Mouse (Mus musculus): ENCODE results near the gene Ttc39b. TPM values are rescaled to one million over a fixed set of nuclear protein-coding genes. Genes with fewer than 3 reads are reported as not detected.

The Ttc39b gene
- polyA plus RNA-seq (2015; fragmentation: Nextera tagmentation; extraction: Ambion mirVana): 14.0 and 15.7 TPM in 2 replicates

- peak; percentile 99 for DNase-seq (ENCODE audit: low spot score)
- Histone ChIP-seq H3K9me3 (ENCODE audit: control insufficient read depth, low read length) (no peaks in the 10 kb centered on the region), H3K27me3 (ENCODE audit: control insufficient read depth, insufficient read depth, low read length) (no peaks in the 10 kb centered on the region), H3K36me3 (ENCODE audit: control insufficient read depth, insufficient read depth, low read length) (no peaks in the 10 kb centered on the region), H3K4me2 (replicated peaks; ENCODE audit: low read depth) (peak within 1 kb of the TSS; percentile 80), H3K4me1 (replicated peaks; ENCODE audit: control insufficient read depth, insufficient read depth) (0 out of 2 replicates have a peak, but pooled peaks cover 4% of the 10 kb centered on the region), H3K27ac (replicated peaks) (peak within 1 kb of the TSS; percentile 96), H3K4me3 (ENCODE audit: low read depth, low read length) (peak within 1 kb of the TSS; percentile 83), H3K9ac (ENCODE audit: low read length) (peak within 1 kb of the TSS; percentile 90)
- under 1% methylated on average over 51 of the region's 59 CpGs for WGBS
- TF ChIP-seq CTCF (IDR thresholded peaks at IDR 0.05; ENCODE audit: low read depth) (no peak), EP300 (optimal IDR thresholded peaks at IDR 0.05) (no peak)
- ATAC-seq (ENCODE audit: low FRiP score, low TSS enrichment): peak; percentile 99
Measured at GRCm38 (mm10) chr4:83323910-83324684, at the start of gene Ttc39b. Ttc39b (minus strand) TSS chr4:83324255.

GRCm38 (mm10) chr4:83373381-83373780, 49.3 kb upstream of the Ttc39b start:
- H3K27me3 ChIP-seq (ENCODE audit: control insufficient read depth, insufficient read depth, low read length): no peaks in the 10 kb centered on the region
- H3K9me3 ChIP-seq (ENCODE audit: control insufficient read depth, low read length): no peaks in the 10 kb centered on the region
- WGBS: 63% methylated on average over 4 of the region's 4 CpGs
- no peak for ATAC-seq (ENCODE audit: low FRiP score, low TSS enrichment)
- no peak for TF ChIP-seq EP300 (optimal IDR thresholded peaks at IDR 0.05)
- no peak for TF ChIP-seq CTCF (IDR thresholded peaks at IDR 0.05; ENCODE audit: low read depth)
- no peak overlapping the region for H3K4me2 ChIP-seq (replicated peaks; ENCODE audit: low read depth)
- no peak overlapping the region for H3K27ac ChIP-seq (replicated peaks)
- H3K9ac ChIP-seq (ENCODE audit: low read length): no peak overlapping the region
- DNase-seq (ENCODE audit: low spot score): no peak
- no peaks in the 10 kb centered on the region for H3K4me1 ChIP-seq (replicated peaks; ENCODE audit: control insufficient read depth, insufficient read depth)
- no peaks in the 10 kb centered on the region for H3K36me3 ChIP-seq (ENCODE audit: control insufficient read depth, insufficient read depth, low read length)
- no peak overlapping the region for H3K4me3 ChIP-seq (ENCODE audit: low read depth, low read length)

- Histone ChIP-seq H3K9me3 (ENCODE audit: control insufficient read depth, low read length) (no peaks in the 10 kb centered on the region), H3K27me3 (ENCODE audit: control insufficient read depth, insufficient read depth, low read length) (no peaks in the 10 kb centered on the region), H3K4me3 (ENCODE audit: low read depth, low read length) (no peak overlapping the region), H3K4me1 (replicated peaks; ENCODE audit: control insufficient read depth, insufficient read depth) (no peaks in the 10 kb centered on the region), H3K4me2 (replicated peaks; ENCODE audit: low read depth) (no peak overlapping the region), H3K27ac (replicated peaks) (no peak overlapping the region), H3K9ac (ENCODE audit: low read length) (no peak overlapping the region), H3K36me3 (ENCODE audit: control insufficient read depth, insufficient read depth, low read length) (no peaks in the 10 kb centered on the region)
- TF ChIP-seq EP300 (optimal IDR thresholded peaks at IDR 0.05): no peak
- no peak for TF ChIP-seq CTCF (IDR thresholded peaks at IDR 0.05; ENCODE audit: low read depth)
- DNase-seq (ENCODE audit: low spot score) (no peak), ATAC-seq (ENCODE audit: low FRiP score, low TSS enrichment) (no peak)
- 69% methylated on average over 1 of the region's 1 CpGs for WGBS
Measured at GRCm38 (mm10) chr4:83357738-83358137, 33.7 kb upstream of the Ttc39b start.

GRCm38 (mm10) chr4:83354786-83355185, 30.7 kb upstream of the Ttc39b start:
- no peak overlapping the region for H3K4me3 ChIP-seq (ENCODE audit: low read depth, low read length)
- ATAC-seq (ENCODE audit: low FRiP score, low TSS enrichment) (no peak), DNase-seq (ENCODE audit: low spot score) (no peak)
- whole genome bisulfite sequencing: 75% methylated on average over 2 of the region's 2 CpGs
- no peak overlapping the region for H3K4me2 ChIP-seq (replicated peaks; ENCODE audit: low read depth)
- no peaks in the 10 kb centered on the region for H3K9me3 ChIP-seq (ENCODE audit: control insufficient read depth, low read length)
- TF ChIP-seq EP300 (optimal IDR thresholded peaks at IDR 0.05): no peak
- TF ChIP-seq CTCF (IDR thresholded peaks at IDR 0.05; ENCODE audit: low read depth): no peak
- no peak overlapping the region for H3K9ac ChIP-seq (ENCODE audit: low read length)
- no peak overlapping the region for H3K27ac ChIP-seq (replicated peaks)
- no peaks in the 10 kb centered on the region for H3K36me3 ChIP-seq (ENCODE audit: control insufficient read depth, insufficient read depth, low read length)
- H3K27me3 ChIP-seq (ENCODE audit: control insufficient read depth, insufficient read depth, low read length): no peaks in the 10 kb centered on the region
- H3K4me1 ChIP-seq (replicated peaks; ENCODE audit: control insufficient read depth, insufficient read depth): no peaks in the 10 kb centered on the region

- no peak for TF ChIP-seq EP300 (optimal IDR thresholded peaks at IDR 0.05)
- no peak for TF ChIP-seq CTCF (IDR thresholded peaks at IDR 0.05; ENCODE audit: low read depth)
- Histone ChIP-seq H3K9me3 (ENCODE audit: control insufficient read depth, low read length) (no peaks in the 10 kb centered on the region), H3K4me3 (ENCODE audit: low read depth, low read length) (no peak overlapping the region), H3K4me2 (replicated peaks; ENCODE audit: low read depth) (no peak overlapping the region), H3K36me3 (ENCODE audit: control insufficient read depth, insufficient read depth, low read length) (no peaks in the 10 kb centered on the region), H3K27ac (replicated peaks) (no peak overlapping the region), H3K27me3 (ENCODE audit: control insufficient read depth, insufficient read depth, low read length) (no peaks in the 10 kb centered on the region), H3K9ac (ENCODE audit: low read length) (no peak overlapping the region), H3K4me1 (replicated peaks; ENCODE audit: control insufficient read depth, insufficient read depth) (no peaks in the 10 kb centered on the region)
- 72% methylated on average over 6 of the region's 6 CpGs for WGBS
- ATAC-seq (ENCODE audit: low FRiP score, low TSS enrichment) (no peak), DNase-seq (ENCODE audit: low spot score) (no peak)
Measured at GRCm38 (mm10) chr4:83353949-83354348, 29.9 kb upstream of the Ttc39b start.

GRCm38 (mm10) chr4:83353276-83353675, 29.2 kb upstream of the Ttc39b start:
- H3K9ac ChIP-seq (ENCODE audit: low read length): no peak overlapping the region
- no peak for ATAC-seq (ENCODE audit: low FRiP score, low TSS enrichment)

More at GRCm38 (mm10) chr4:83353276-83353675, 29.2 kb upstream of the Ttc39b start:
- Histone ChIP-seq H3K4me1 (replicated peaks; ENCODE audit: control insufficient read depth, insufficient read depth) (no peaks in the 10 kb centered on the region), H3K36me3 (ENCODE audit: control insufficient read depth, insufficient read depth, low read length) (no peaks in the 10 kb centered on the region), H3K4me2 (replicated peaks; ENCODE audit: low read depth) (no peak overlapping the region), H3K27me3 (ENCODE audit: control insufficient read depth, insufficient read depth, low read length) (no peaks in the 10 kb centered on the region), H3K4me3 (ENCODE audit: low read depth, low read length) (no peak overlapping the region), H3K9me3 (ENCODE audit: control insufficient read depth, low read length) (no peaks in the 10 kb centered on the region), H3K27ac (replicated peaks) (no peak overlapping the region)
- TF ChIP-seq CTCF (IDR thresholded peaks at IDR 0.05; ENCODE audit: low read depth) (no peak), EP300 (optimal IDR thresholded peaks at IDR 0.05) (no peak)
- whole genome bisulfite sequencing: 92% methylated on average over 12 of the region's 12 CpGs
- no peak for DNase-seq (ENCODE audit: low spot score)

Measured in stomach, postnatal 0 days (tissue).